Mouse (Mus musculus) midbrain, embryonic 16.5 days (tissue): Measurements from ENCODE around the gene Mtor. TPM values are rescaled to one million over a fixed set of nuclear protein-coding genes. Genes with fewer than 3 reads are reported as not detected.

Experiments used
- ATAC-seq: fragments of 200-750 bp; cut with Nextera tagmentation; 2 replicates; pipeline ENCODE4 v1.8.0; 2017; ENCODE audit warnings: moderate TSS enrichment
- H3K27ac ChIP-seq: fragments of 300-500 bp; sonication (generic); 2 replicates; pipeline ENCODE4 v1.5.1; 2014; ENCODE audit warnings: mild to moderate bottlenecking, low read length, mixed read lengths
- H3K27me3 ChIP-seq: fragments of 300-500 bp; sonication (generic); 2 replicates; pipeline ENCODE4 v1.6.1; 2014; ENCODE audit warnings: low read depth, low read length, mixed read lengths; ENCODE audit not compliant: control insufficient read depth, insufficient read depth
- H3K36me3 ChIP-seq: fragments of 300-500 bp; sonication (generic); 2 replicates; pipeline ENCODE4 v1.6.1; 2014; ENCODE audit warnings: mild to moderate bottlenecking, low read length, moderate library complexity, mixed read lengths; ENCODE audit not compliant: control insufficient read depth, insufficient read depth
- H3K4me1 ChIP-seq: fragments of 300-500 bp; sonication (generic); 2 replicates; pipeline ENCODE4 v1.6.1; 2014; ENCODE audit warnings: mild to moderate bottlenecking, low read length, mixed read lengths; ENCODE audit not compliant: control insufficient read depth, insufficient read depth
- H3K4me2 ChIP-seq: fragments of 300-500 bp; sonication (generic); 2 replicates; pipeline ENCODE4 v1.6.1; 2014; ENCODE audit warnings: mild to moderate bottlenecking, low read length, mixed read lengths
- H3K4me3 ChIP-seq: fragments of 300-500 bp; sonication (generic); 2 replicates; pipeline ENCODE4 v1.5.1; 2014; ENCODE audit warnings: low read depth, mild to moderate bottlenecking, low read length, moderate library complexity, mixed read lengths
- H3K9ac ChIP-seq: fragments of 300-500 bp; sonication (generic); 2 replicates; pipeline ENCODE4 v1.6.1; 2014; ENCODE audit warnings: low read depth, low read length, mixed read lengths
- H3K9me3 ChIP-seq: fragments of 300-500 bp; sonication (generic); replicated peaks from 2 replicates; pipeline ENCODE4 v1.6.1; 2014; ENCODE audit warnings: mild to moderate bottlenecking, low read length, mixed read lengths; ENCODE audit not compliant: control insufficient read depth, poor library complexity, severe bottlenecking
- WGBS: fragments of 180-500 bp; shearing (Covaris S2); extraction: QIAGEN DNeasy Blood & Tissue Kit; methylation state at CpG from one replicate; pipeline ENCODE4 v1.1.7; 2014; 5-methylcytosine and 5-hydroxymethylcytosine counted together
- polyA plus RNA-seq: library from polyadenylated mRNA; unstranded; fragments of >200 nt; fragmentation: Nextera tagmentation; extraction: Ambion mirVana; gene quantifications from 2 replicates; pipeline ENCODE4 v1.2.1, GENCODE M21; 2015

The Mtor gene
- polyA plus RNA-seq, 1 experiment from 2014 or later = 23.0 TPM

GRCm38 (mm10) chr4:148601871-148602270, 153.5 kb downstream of the Mtor start:
- Histone ChIP-seq H3K4me2 (no peak overlapping the region), H3K4me1 (no peaks in the 10 kb centered on the region), H3K36me3 (no peaks in the 10 kb centered on the region; the same call in 1 of the 2 replicates), H3K9me3 (no peaks in the 10 kb centered on the region), H3K27ac (no peak overlapping the region), H3K4me3 (no peak overlapping the region), H3K9ac (no peak overlapping the region), H3K27me3 (no peaks in the 10 kb centered on the region)
- WGBS = 91% methylated on average over 4 of the region's 4 CpGs
- no peak for ATAC-seq

GRCm38 (mm10) chr4:148602357-148603120, 154.1 kb downstream of the Mtor start, which contains the start of gene Masp2:
Gene Masp2, plus strand, starts transcription at chr4:148602554.
- ATAC-seq = no peak
- H3K9ac ChIP-seq = no peak within 1 kb of the TSS
- H3K4me1 ChIP-seq = no peaks in the 10 kb centered on the region
- 88% methylated on average over 14 of the region's 14 CpGs for WGBS
- H3K27ac ChIP-seq = no peak within 1 kb of the TSS
- H3K36me3 ChIP-seq = no peaks in the 10 kb centered on the region
- H3K4me2 ChIP-seq = no peak within 1 kb of the TSS
- H3K4me3 ChIP-seq = no peak within 1 kb of the TSS
- no peaks in the 10 kb centered on the region for H3K9me3 ChIP-seq
- no peaks in the 10 kb centered on the region for H3K27me3 ChIP-seq

- Histone ChIP-seq H3K4me3 (no peak overlapping the region), H3K27me3 (no peaks in the 10 kb centered on the region), H3K9ac (no peak overlapping the region), H3K9me3 (no peaks in the 10 kb centered on the region), H3K27ac (no peak overlapping the region), H3K4me2 (no peak overlapping the region), H3K36me3 (no peaks in the 10 kb centered on the region), H3K4me1 (no peaks in the 10 kb centered on the region)
- ATAC-seq = no peak
- WGBS = 76% methylated on average over 10 of the region's 10 CpGs
Measured at GRCm38 (mm10) chr4:148603376-148604139, 155.1 kb downstream of the Mtor start.

- Histone ChIP-seq H3K9ac (no peak overlapping the region), H3K4me1 (no peaks in the 10 kb centered on the region), H3K4me3 (no peak overlapping the region), H3K36me3 (no peaks in the 10 kb centered on the region), H3K27ac (no peak overlapping the region), H3K4me2 (no peak overlapping the region), H3K27me3 (no peaks in the 10 kb centered on the region), H3K9me3 (no peaks in the 10 kb centered on the region)
- no peak for ATAC-seq
- WGBS = 85% methylated on average over 7 of the region's 7 CpGs
Measured at GRCm38 (mm10) chr4:148604141-148604540, 155.7 kb downstream of the Mtor start.

- Histone ChIP-seq H3K36me3 (no peaks in the 10 kb centered on the region), H3K9me3 (no peaks in the 10 kb centered on the region), H3K9ac (no peak overlapping the region), H3K4me3 (no peak overlapping the region), H3K4me1 (no peaks in the 10 kb centered on the region), H3K27me3 (no peaks in the 10 kb centered on the region), H3K4me2 (no peak overlapping the region), H3K27ac (no peak overlapping the region)
- WGBS = 85% methylated on average over 3 of the region's 3 CpGs
- no peak for ATAC-seq
Measured at GRCm38 (mm10) chr4:148604541-148605165, 156.2 kb downstream of the Mtor start.

Other genes starting within 250 kb of the Mtor start
- 12.4 and 12.7 TPM in 2 replicates for gene Disp3, start 160.6 kb upstream of the Mtor start, polyA plus RNA-seq
- 19.8 and 20.5 TPM in 2 replicates for gene Ubiad1, start 3.8 kb upstream of the Mtor start, polyA plus RNA-seq
- 0.34 and 0.43 TPM in 2 replicates for gene Angptl7, start 51.8 kb downstream of the Mtor start, polyA plus RNA-seq
- gene Exosc10, start 109.8 kb downstream of the Mtor start, polyA plus RNA-seq = 92.3 and 93.1 TPM in 2 replicates
- gene Srm, start 142.9 kb downstream of the Mtor start, polyA plus RNA-seq = 147 and 162 TPM in 2 replicates
- 1.2 TPM in 2 replicates for gene Masp2, start 153.9 kb downstream of the Mtor start, polyA plus RNA-seq
- 166 and 198 TPM in 2 replicates for gene Tardbp, start 178.4 kb downstream of the Mtor start, polyA plus RNA-seq
- not detected in 2 replicates for gene Gm572, start 194.7 kb downstream of the Mtor start, polyA plus RNA-seq